Mouse (Mus musculus): ENCODE measurements at regions not wholly inside any gene's neighbourhood (a gene's known extent, or its start where the extent isn't known, plus 50 kb on each side); places are given as distances from the start of the nearest gene placed in this dataset.

- H3K4me1 ChIP-seq (ENCODE audit: control insufficient read depth in 1 of 2, insufficient read depth in 2 of 2), result no peaks in the 10 kb centered on the region
- dilution Hi-C loops (cut with MboI; ENCODE audit: extremely low pct_ligation_motif_present, extremely low pct_unique_long_range_greater_than_20kb, low sequenced_read_pairs) (no loop called here), in situ Hi-C loops (cut with MboI; ENCODE audit: low pct_ligation_motif_present, low pct_unique_long_range_greater_than_20kb, low sequenced_read_pairs) (no loop called here)
- no peak overlapping the region for H3K4me3 ChIP-seq (replicated peaks in 1 of 3; ENCODE audit: low read depth in 2 of 3, low read length in 2 of 3, poor library complexity in 1 of 3)
- no peaks in the 10 kb centered on the region for H3K9me3 ChIP-seq (replicated peaks; ENCODE audit: low read length)
- no peak overlapping the region for H3K4me2 ChIP-seq (ENCODE audit: insufficient read depth, low read depth, poor library complexity, severe bottlenecking)
- H3K27me3 ChIP-seq (replicated peaks), result no peaks in the 10 kb centered on the region
- TF ChIP-seq MAX (IDR thresholded peaks at IDR 0.05; ENCODE audit: low read length) (no peak), RAD21 (IDR thresholded peaks at IDR 0.05; ENCODE audit: low read depth, low read length) (peak; percentile 46), CTCF (conservative IDR thresholded peaks at IDR 0.05 in 1 of 2, IDR thresholded peaks at IDR 0.05 in 1 of 2; ENCODE audit: low read depth in 2 of 2, low read length in 2 of 2) (peak; percentile 36 to 47; a peak in 3 of 4 replicates)
- peak; percentile 15 for DNase-seq (ENCODE audit: extremely low read depth)
- H3K36me3 ChIP-seq (replicated peaks in 1 of 2; ENCODE audit: control insufficient read depth in 1 of 2, insufficient read depth in 1 of 2, low read length in 1 of 2), result no peaks in the 10 kb centered on the region
- no peaks in the 10 kb centered on the region for H3K79me2 ChIP-seq (replicated peaks; ENCODE audit: control insufficient read depth, extremely low read depth, insufficient read depth, poor library complexity, severe bottlenecking)
- H3K27ac ChIP-seq (ENCODE audit: insufficient read depth, low read depth), result no peak overlapping the region
- no peak overlapping the region for H3K9ac ChIP-seq (ENCODE audit: insufficient read depth, low read depth)
Measured at GRCm38 (mm10) chr8:30502164-30502563, 2926.3 kb upstream of the 5930422O12Rik start.

DNA sequence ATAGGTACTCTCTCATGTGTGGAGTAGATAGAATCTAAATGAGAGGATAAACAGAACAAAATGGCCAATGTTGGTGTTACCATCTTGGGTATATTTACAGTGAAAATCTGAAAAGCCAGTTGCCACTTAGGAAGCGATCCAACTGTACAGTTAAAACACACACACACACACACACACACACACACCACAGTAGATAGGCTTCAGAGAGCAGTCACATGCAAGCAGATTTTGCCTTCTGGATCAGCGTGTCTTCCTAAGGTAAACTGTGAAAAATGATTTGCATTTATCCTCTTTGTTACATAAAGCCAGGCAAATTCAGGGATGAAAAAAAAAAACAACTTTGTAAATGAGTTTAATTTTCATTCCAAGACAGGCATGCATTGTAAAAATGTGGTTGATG lies 2917.2 kb upstream of the 5930422O12Rik start:
- H3K79me2 ChIP-seq (replicated peaks; ENCODE audit: control insufficient read depth, extremely low read depth, insufficient read depth, poor library complexity, severe bottlenecking), result no peaks in the 10 kb centered on the region
- no peak overlapping the region for H3K4me3 ChIP-seq (replicated peaks in 1 of 3; ENCODE audit: low read depth in 2 of 3, low read length in 2 of 3, poor library complexity in 1 of 3)
- H3K27me3 ChIP-seq (replicated peaks), result no peaks in the 10 kb centered on the region
- H3K9me3 ChIP-seq (replicated peaks; ENCODE audit: low read length), result no peaks in the 10 kb centered on the region
- H3K36me3 ChIP-seq (replicated peaks in 1 of 2; ENCODE audit: control insufficient read depth in 1 of 2, insufficient read depth in 1 of 2, low read length in 1 of 2), result no peaks in the 10 kb centered on the region
- no peak overlapping the region for H3K9ac ChIP-seq (ENCODE audit: insufficient read depth, low read depth)
- no peak overlapping the region for H3K4me2 ChIP-seq (ENCODE audit: insufficient read depth, low read depth, poor library complexity, severe bottlenecking)
- TF ChIP-seq HCFC1 (IDR thresholded peaks at IDR 0.05; ENCODE audit: low read depth, low read length), result no peak
- H3K4me1 ChIP-seq (ENCODE audit: control insufficient read depth in 1 of 2, insufficient read depth in 2 of 2), result no peaks in the 10 kb centered on the region
- H3K27ac ChIP-seq (ENCODE audit: insufficient read depth, low read depth), result no peak overlapping the region
- no peak for DNase-seq (ENCODE audit: extremely low read depth)
- in situ Hi-C loops (cut with MboI; ENCODE audit: low pct_ligation_motif_present, low pct_unique_long_range_greater_than_20kb, low sequenced_read_pairs), result no loop called here
- dilution Hi-C loops (cut with MboI; ENCODE audit: extremely low pct_ligation_motif_present, extremely low pct_unique_long_range_greater_than_20kb, low sequenced_read_pairs), result no loop called here

GRCm38 (mm10) chr8:30522806-30523462 lies 2905.6 kb upstream of the 5930422O12Rik start:
- Histone ChIP-seq H3K36me3 (replicated peaks in 1 of 2; ENCODE audit: control insufficient read depth in 1 of 2, insufficient read depth in 1 of 2, low read length in 1 of 2) (no peaks in the 10 kb centered on the region), H3K4me2 (ENCODE audit: insufficient read depth, low read depth, poor library complexity, severe bottlenecking) (no peak overlapping the region), H3K27ac (ENCODE audit: insufficient read depth, low read depth) (no peak overlapping the region), H3K9ac (ENCODE audit: insufficient read depth, low read depth) (no peak overlapping the region), H3K4me3 (replicated peaks in 1 of 3; ENCODE audit: low read depth in 2 of 3, low read length in 2 of 3, poor library complexity in 1 of 3) (no peak overlapping the region), H3K4me1 (ENCODE audit: control insufficient read depth in 1 of 2, insufficient read depth in 2 of 2) (no peaks in the 10 kb centered on the region), H3K9me3 (replicated peaks; ENCODE audit: low read length) (no peaks in the 10 kb centered on the region), H3K79me2 (replicated peaks; ENCODE audit: control insufficient read depth, extremely low read depth, insufficient read depth, poor library complexity, severe bottlenecking) (no peaks in the 10 kb centered on the region), H3K27me3 (replicated peaks) (no peaks in the 10 kb centered on the region)
- dilution Hi-C loops (cut with MboI; ENCODE audit: extremely low pct_ligation_motif_present, extremely low pct_unique_long_range_greater_than_20kb, low sequenced_read_pairs), result no loop called here
- TF ChIP-seq ETS1 (conservative IDR thresholded peaks at IDR 0.05; ENCODE audit: low read depth, low read length), result no peak
- TF ChIP-seq CTCF (conservative IDR thresholded peaks at IDR 0.05 in 1 of 2, IDR thresholded peaks at IDR 0.05 in 1 of 2; ENCODE audit: low read depth in 2 of 2, low read length in 2 of 2), result no peak
- DNase-seq (ENCODE audit: extremely low read depth), result no peak
- in situ Hi-C loops (cut with MboI; ENCODE audit: low pct_ligation_motif_present, low pct_unique_long_range_greater_than_20kb, low sequenced_read_pairs), result no loop called here
